Mouse (Mus musculus) retina, postnatal 1 day (tissue): ENCODE results near the gene Fbxw9.
A peak's percentile ranks its signal among the peaks of the same experiment; 100 is the strongest.
"Not testable (repeated sequence)": the region's sequence is repeated elsewhere in the genome, so short reads cannot be mapped to it uniquely, and the experiment has no call there.

Experiments used
- DNase-seq: peaks from one replicate; pipeline ENCODE4 v3.0.0-alpha.2; 2012

Gene Fbxw9

GRCm38 (mm10) chr8:85037366-85037680 lies 22.5 kb upstream of the Fbxw9 start:
- DNase-seq = no peak

GRCm38 (mm10) chr8:85037681-85038531 lies 21.9 kb upstream of the Fbxw9 start:
- peak; percentile 37 for DNase-seq

- DNase-seq = no peak
Observed at GRCm38 (mm10) chr8:85043619-85044018, 16.2 kb upstream of the Fbxw9 start.

- DNase-seq = no peak
Observed at GRCm38 (mm10) chr8:85057367-85057766, 2.5 kb upstream of the Fbxw9 start.

- DNase-seq = no peak
Observed at GRCm38 (mm10) chr8:85062603-85063002, 2.7 kb downstream of the Fbxw9 start.

- no peak for DNase-seq
Observed at GRCm38 (mm10) chr8:85065213-85065612, 5.4 kb downstream of the Fbxw9 start.

- no peak for DNase-seq
Observed at GRCm38 (mm10) chr8:85067155-85067554, 7.3 kb downstream of the Fbxw9 start.

GRCm38 (mm10) chr8:85067982-85068381 lies 8.1 kb downstream of the Fbxw9 start, which contains the start of gene Gm5741:
TSS of gene Gm5741 (minus strand) at chr8:85067982.
- no peak for DNase-seq

GRCm38 (mm10) chr8:85071041-85071440 lies 11.2 kb downstream of the Fbxw9 start:
- no peak for DNase-seq

GRCm38 (mm10) chr8:85071514-85072281 lies 11.8 kb downstream of the Fbxw9 start, which contains the start of gene Dhps:
TSS of gene Dhps (plus strand) at chr8:85071757.
- DNase-seq = peak; percentile 95

GRCm38 (mm10) chr8:85072364-85072929 lies 12.6 kb downstream of the Fbxw9 start:
- no peak for DNase-seq

- DNase-seq = no peak
Observed at GRCm38 (mm10) chr8:85073041-85073612, 13.3 kb downstream of the Fbxw9 start.

GRCm38 (mm10) chr8:85074167-85074566 lies 14.3 kb downstream of the Fbxw9 start:
- DNase-seq = no peak

- no peak for DNase-seq
Observed at GRCm38 (mm10) chr8:85074617-85075016, 14.8 kb downstream of the Fbxw9 start.

GRCm38 (mm10) chr8:85076001-85076400 lies 16.1 kb downstream of the Fbxw9 start:
- DNase-seq = peak; percentile 50

- peak; percentile 87 for DNase-seq
Observed at GRCm38 (mm10) chr8:85076993-85077392, 17.1 kb downstream of the Fbxw9 start.

GRCm38 (mm10) chr8:85080214-85080531 lies 20.3 kb downstream of the Fbxw9 start:
- DNase-seq = no peak

- DNase-seq = peak; percentile 91
Observed at GRCm38 (mm10) chr8:85080532-85081215, 20.8 kb downstream of the Fbxw9 start, which contains the start of gene Wdr83os. TSS of gene Wdr83os (plus strand) at chr8:85080740.

GRCm38 (mm10) chr8:85081216-85081555 lies 21.3 kb downstream of the Fbxw9 start, which contains the start of gene Wdr83:
TSS of gene Wdr83 (minus strand) at chr8:85081306.
- DNase-seq = peak; percentile 52

- not testable (repeated sequence) for DNase-seq
Observed at GRCm38 (mm10) chr8:85082169-85082568, 22.3 kb downstream of the Fbxw9 start.

- DNase-seq = peak; percentile 87
Observed at GRCm38 (mm10) chr8:85083108-85083813, 23.4 kb downstream of the Fbxw9 start, which contains the start of gene Man2b1. TSS of gene Man2b1 (plus strand) at chr8:85083270.

GRCm38 (mm10) chr8:85084633-85085032 lies 24.8 kb downstream of the Fbxw9 start:
- no peak for DNase-seq
